ENCODE assay signal across 10 mouse cellular contexts in the genomic region with DNA sequence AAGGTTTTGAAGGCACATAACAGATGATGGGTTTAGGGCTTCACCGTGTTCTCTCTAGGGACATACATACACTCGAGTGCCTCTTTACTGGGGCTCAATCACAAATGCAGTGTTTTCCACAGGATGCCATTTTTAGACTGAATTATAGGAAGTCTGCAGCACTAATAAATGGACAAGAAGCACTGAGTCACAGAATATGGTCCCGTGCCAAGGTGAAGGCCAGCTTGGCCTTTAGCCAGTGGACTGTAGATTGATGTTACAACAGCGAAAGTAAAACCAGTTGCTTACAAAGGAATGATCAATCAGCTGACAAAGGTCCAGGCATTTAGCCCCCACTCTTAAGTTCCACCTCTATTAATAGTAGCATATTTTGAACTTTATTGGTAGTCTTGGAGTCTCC.
DNase-seq lines count a peak whose midpoint lies in the region; ATAC-seq and TF ChIP-seq lines count a peak whose summit lies in the region.
"Had no signal": no experiment of that assay in that cellular context is flagged by ENCODE, and none has a peak within 500 bp of the region (broad histone marks: within the 10 kb centered on the region; RNA-seq: fewer than 3 reads in every experiment).

No protein-coding gene starts in this region.

- intact Hi-C loops in left cerebral cortex, adult 2 months (cut with DNase I): no loop called here

- H3K9me3 ChIP-seq in heart, embryonic 13.5 days: no peaks in the 10 kb centered on the region
- H3K9me3 ChIP-seq in stomach, postnatal 0 days (ENCODE audit: control insufficient read depth, low read length): no peaks in the 10 kb centered on the region

- H3K9ac ChIP-seq in heart, embryonic 13.5 days: no peak overlapping the region
- no peak overlapping the region for H3K9ac ChIP-seq in stomach, postnatal 0 days (ENCODE audit: low read length)

- 0 out of 2 replicates have a peak, but pooled peaks cover 2% of the 10 kb centered on the region for H3K4me1 ChIP-seq in heart, embryonic 13.5 days
- no peaks in the 10 kb centered on the region for H3K4me1 ChIP-seq in stomach, postnatal 0 days (replicated peaks; ENCODE audit: control insufficient read depth, insufficient read depth)

- 0 out of 2 replicates have a peak, but pooled peaks cover 4% of the 10 kb centered on the region for H3K27me3 ChIP-seq in heart, embryonic 13.5 days (replicated peaks)
- no peaks in the 10 kb centered on the region for H3K27me3 ChIP-seq in stomach, postnatal 0 days (ENCODE audit: control insufficient read depth, insufficient read depth, low read length)

- ATAC-seq in heart, embryonic 13.5 days (ENCODE audit: extremely low read depth, insufficient number of reproducible peaks, low FRiP score, low TSS enrichment): no peak
- no peak for ATAC-seq in cerebellum, adult (ENCODE audit: insufficient number of reproducible peaks, low FRiP score, low TSS enrichment)
- no peak for ATAC-seq in stomach, postnatal 0 days (ENCODE audit: low FRiP score, low TSS enrichment)

- no peak for TF ChIP-seq CTCF in stomach, postnatal 0 days (IDR thresholded peaks at IDR 0.05; ENCODE audit: low read depth)
- TF ChIP-seq CTCF in left cerebral cortex, adult 2 months (IDR thresholded peaks at IDR 0.05): no peak

- WGBS in heart, embryonic 13.5 days: 55% methylated on average over 4 of the region's 4 CpGs
- WGBS in stomach, postnatal 0 days: 44% methylated on average over 4 of the region's 4 CpGs

- DNase-seq in 416B (ENCODE audit: low read depth): peak; percentile 20
- peak; percentile 85 for DNase-seq in adrenal gland, postnatal 14 days
- peak; percentile 79 to 85 for DNase-seq in kidney, postnatal 36 days
- no peak for DNase-seq in stomach, postnatal 0 days (ENCODE audit: low spot score)
- no peak for DNase-seq in left cerebral cortex, adult 2 months (ENCODE audit: extremely low spot score in 1 of 2, low spot score in 2 of 2)
- no peak for DNase-seq in T-cell, adult 2 months (ENCODE audit: low spot score)
- DNase-seq: thymus, postnatal 4 days had no signal

- no peak overlapping the region for H3K4me3 ChIP-seq in heart, embryonic 13.5 days
- no peak overlapping the region for H3K4me3 ChIP-seq in stomach, postnatal 0 days (ENCODE audit: low read depth, low read length)
- H3K4me3 ChIP-seq in left cerebral cortex, adult 2 months: no peak overlapping the region

- H3K36me3 ChIP-seq in heart, embryonic 13.5 days: no peaks in the 10 kb centered on the region
- no peaks in the 10 kb centered on the region for H3K36me3 ChIP-seq in stomach, postnatal 0 days (ENCODE audit: control insufficient read depth, insufficient read depth, low read length)

- no peak for TF ChIP-seq EP300 in stomach, postnatal 0 days (optimal IDR thresholded peaks at IDR 0.05)

- peak overlapping the region; percentile 66 for H3K27ac ChIP-seq in heart, embryonic 13.5 days (replicated peaks)
- no peak overlapping the region for H3K27ac ChIP-seq in stomach, postnatal 0 days (replicated peaks)
- no peak overlapping the region for H3K27ac ChIP-seq in left cerebral cortex, adult 2 months

- no peak overlapping the region for H3K4me2 ChIP-seq in heart, embryonic 13.5 days
- no peak overlapping the region for H3K4me2 ChIP-seq in stomach, postnatal 0 days (replicated peaks; ENCODE audit: low read depth)
- H3K4me2 ChIP-seq: liver, embryonic 11.5 days had no signal

Comparison
In these comparisons a context has a peak if more than half of its experiments do, and no peak if none do; other contexts are left out.
1. DNase-seq: peak in 416B (single experiment), adrenal gland, postnatal 14 days (single experiment) and kidney, postnatal 36 days (2 of 2); none in stomach, postnatal 0 days (single experiment), left cerebral cortex, adult 2 months (0 of 2) and T-cell, adult 2 months (single experiment).